Mouse (Mus musculus) lung, postnatal 14 days (tissue): Measurements from ENCODE around the gene Cdc34.

Source experiments
- DNase-seq: peaks from one replicate; pipeline ENCODE4 v3.0.0; 2021

The Cdc34 gene

GRCm38 (mm10) chr10:79681591-79682245 is at the start of gene Cdc34:
Cdc34 (plus strand) TSS chr10:79682195.
- DNase-seq = peak; percentile 99

- DNase-seq = no peak
Measured at GRCm38 (mm10) chr10:79633006-79633777, 48.8 kb upstream of the Cdc34 start.

GRCm38 (mm10) chr10:79636287-79636686 is 45.7 kb upstream of the Cdc34 start:
- no peak for DNase-seq

GRCm38 (mm10) chr10:79637128-79638110 is 44.6 kb upstream of the Cdc34 start, which contains the start of gene Shc2:
Shc2 (minus strand) TSS chr10:79637918.
- DNase-seq = peak; percentile 14

GRCm38 (mm10) chr10:79638486-79639204 is 43.4 kb upstream of the Cdc34 start:
- DNase-seq = peak; percentile 20

- no peak for DNase-seq
Measured at GRCm38 (mm10) chr10:79645711-79646110, 36.3 kb upstream of the Cdc34 start, which contains the start of gene Odf3l2. Odf3l2 (minus strand) TSS chr10:79645738.

- DNase-seq = peak; percentile 79
Measured at GRCm38 (mm10) chr10:79649070-79649751, 32.8 kb upstream of the Cdc34 start.

- DNase-seq = no peak
Measured at GRCm38 (mm10) chr10:79652789-79653188, 29.2 kb upstream of the Cdc34 start.

GRCm38 (mm10) chr10:79654946-79655395 is 27.0 kb upstream of the Cdc34 start:
- DNase-seq = no peak

GRCm38 (mm10) chr10:79658829-79659228 is 23.2 kb upstream of the Cdc34 start:
- DNase-seq = peak; percentile 25

- DNase-seq = no peak
Measured at GRCm38 (mm10) chr10:79660298-79660697, 21.7 kb upstream of the Cdc34 start.

- no peak for DNase-seq
Measured at GRCm38 (mm10) chr10:79661861-79662260, 20.1 kb upstream of the Cdc34 start.

GRCm38 (mm10) chr10:79664131-79664665 is 17.8 kb upstream of the Cdc34 start, which contains the start of gene Madcam1:
Madcam1 (plus strand) TSS chr10:79664559.
- peak; percentile 68 for DNase-seq

- no peak for DNase-seq
Measured at GRCm38 (mm10) chr10:79665051-79665450, 16.9 kb upstream of the Cdc34 start.

GRCm38 (mm10) chr10:79666493-79666892 is 15.5 kb upstream of the Cdc34 start:
- no peak for DNase-seq

GRCm38 (mm10) chr10:79668076-79668475 is 13.9 kb upstream of the Cdc34 start:
- DNase-seq = no peak

GRCm38 (mm10) chr10:79668771-79669575 is 13.0 kb upstream of the Cdc34 start, which contains the start of gene Tpgs1:
Tpgs1 (plus strand) TSS chr10:79669369.
- peak; percentile 89 for DNase-seq

GRCm38 (mm10) chr10:79669576-79670057 is 12.4 kb upstream of the Cdc34 start:
- DNase-seq = peak; percentile 71

- DNase-seq = no peak
Measured at GRCm38 (mm10) chr10:79670071-79670888, 11.7 kb upstream of the Cdc34 start.
